Mouse (Mus musculus) forebrain, embryonic 15.5 days (tissue): ENCODE data around the gene Sec1. TPM values are rescaled to one million over a fixed set of nuclear protein-coding genes. Genes with fewer than 3 reads are reported as not detected.
"Not testable (repeated sequence)": the region's sequence is repeated elsewhere in the genome, so short reads cannot be mapped to it uniquely, and the experiment has no call there.

Experiments
- ATAC-seq: fragments of 200-750 bp; cut with Nextera tagmentation; replicated peaks from 2 replicates; pipeline ENCODE4 v1.8.0; 2017; ENCODE audit warnings: mild to moderate bottlenecking, moderate TSS enrichment, moderate library complexity
- H3K27ac ChIP-seq: fragments of 300-500 bp; sonication (generic); replicated peaks from 2 replicates; pipeline ENCODE4 v1.5.1; 2015; ENCODE audit warnings: mild to moderate bottlenecking, inconsistent platforms
- H3K27me3 ChIP-seq: fragments of 300-500 bp; sonication (generic); 2 replicates; pipeline ENCODE4 v1.6.1; 2015; ENCODE audit warnings: inconsistent platforms
- H3K36me3 ChIP-seq: fragments of 300-500 bp; sonication (generic); 2 replicates; pipeline ENCODE4 v1.6.1; 2015; ENCODE audit warnings: mild to moderate bottlenecking, inconsistent platforms
- H3K4me1 ChIP-seq: fragments of 300-500 bp; sonication (generic); 2 replicates; pipeline ENCODE4 v1.6.1; 2015; ENCODE audit warnings: inconsistent platforms
- H3K4me2 ChIP-seq: fragments of 300-500 bp; sonication (generic); replicated peaks from 2 replicates; pipeline ENCODE4 v1.6.1; 2015; ENCODE audit warnings: mild to moderate bottlenecking, inconsistent platforms
- H3K4me3 ChIP-seq: fragments of 300-500 bp; sonication (generic); 2 replicates; pipeline ENCODE4 v1.5.1; 2015; ENCODE audit warnings: mild to moderate bottlenecking, inconsistent platforms
- H3K9ac ChIP-seq: fragments of 300-500 bp; sonication (generic); replicated peaks from 2 replicates; pipeline ENCODE4 v1.6.1; 2015; ENCODE audit warnings: mild to moderate bottlenecking, inconsistent platforms
- H3K9me3 ChIP-seq: fragments of 300-500 bp; sonication (generic); 2 replicates; pipeline ENCODE4 v1.6.1; 2016; ENCODE audit warnings: inconsistent platforms
- WGBS: fragments of 180-500 bp; shearing (Covaris S2); methylation state at CpG from one replicate; pipeline ENCODE4 v1.1.7; 2015; ENCODE audit warnings: mixed read lengths; 5-methylcytosine and 5-hydroxymethylcytosine counted together
- polyA plus RNA-seq: library from polyadenylated mRNA; unstranded; fragments of >200 nt; fragmentation: Nextera tagmentation; extraction: Ambion mirVana; gene quantifications from 2 replicates; pipeline ENCODE4 v1.2.1, GENCODE M21; 2015

Sec1 gene
- polyA plus RNA-seq, 1 experiment from 2014 or later, result 0.14 TPM

GRCm38 (mm10) chr7:45660746-45661478 lies 33.3 kb downstream of the Sec1 start:
- 81% methylated on average over 11 of the region's 11 CpGs for WGBS
- Histone ChIP-seq H3K4me2 (no peak overlapping the region), H3K4me1 (no peaks in the 10 kb centered on the region), H3K9ac (no peak overlapping the region), H3K36me3 (no peaks in the 10 kb centered on the region), H3K9me3 (no peaks in the 10 kb centered on the region), H3K27ac (no peak overlapping the region), H3K27me3 (no peaks in the 10 kb centered on the region), H3K4me3 (no peak overlapping the region)
- no peak for ATAC-seq

- H3K9me3 ChIP-seq, result no peaks in the 10 kb centered on the region
- WGBS, result 24% methylated on average over 17 of the region's 17 CpGs
- no peak overlapping the region for H3K9ac ChIP-seq
- 0 out of 2 replicates have a peak, but pooled peaks cover 3% of the 10 kb centered on the region for H3K4me1 ChIP-seq
- H3K36me3 ChIP-seq, result no peaks in the 10 kb centered on the region
- no peaks in the 10 kb centered on the region for H3K27me3 ChIP-seq
- H3K4me3 ChIP-seq, result peak overlapping the region; percentile 16; the same call in 1 of the 2 replicates
- peak overlapping the region; percentile 23 for H3K4me2 ChIP-seq
- ATAC-seq, result no peak; the same call in 1 of the 2 replicates
- H3K27ac ChIP-seq, result no peak overlapping the region
Observed at GRCm38 (mm10) chr7:45654424-45655047, 39.7 kb downstream of the Sec1 start.

DNA sequence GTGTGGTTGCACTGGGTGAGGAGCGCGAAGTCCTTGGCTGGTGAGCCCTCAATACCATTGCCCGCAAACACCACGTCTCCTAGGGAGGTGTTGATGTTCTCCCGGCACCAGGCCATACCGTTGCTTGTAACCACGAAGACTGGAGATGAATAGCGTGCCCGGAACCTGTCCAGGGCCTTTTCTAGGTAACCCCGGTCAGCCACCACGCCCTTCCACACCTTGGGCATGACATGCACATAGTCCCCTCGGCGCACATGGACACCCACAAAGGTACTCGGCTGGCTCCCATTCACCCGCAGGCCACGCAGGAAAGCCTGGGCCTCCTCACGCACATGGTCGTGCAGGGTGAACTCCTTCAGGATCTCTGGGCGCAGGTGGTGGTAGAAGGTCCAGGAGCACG lies 43.7 kb downstream of the Sec1 start:
- H3K27ac ChIP-seq, H3K4me3 ChIP-seq, H3K9me3 ChIP-seq, H3K36me3 ChIP-seq, H3K27me3 ChIP-seq, H3K4me1 ChIP-seq, H3K9ac ChIP-seq, ATAC-seq, H3K4me2 ChIP-seq: not testable (repeated sequence)
- 97% methylated on average over 20 of the region's 20 CpGs for WGBS

DNA sequence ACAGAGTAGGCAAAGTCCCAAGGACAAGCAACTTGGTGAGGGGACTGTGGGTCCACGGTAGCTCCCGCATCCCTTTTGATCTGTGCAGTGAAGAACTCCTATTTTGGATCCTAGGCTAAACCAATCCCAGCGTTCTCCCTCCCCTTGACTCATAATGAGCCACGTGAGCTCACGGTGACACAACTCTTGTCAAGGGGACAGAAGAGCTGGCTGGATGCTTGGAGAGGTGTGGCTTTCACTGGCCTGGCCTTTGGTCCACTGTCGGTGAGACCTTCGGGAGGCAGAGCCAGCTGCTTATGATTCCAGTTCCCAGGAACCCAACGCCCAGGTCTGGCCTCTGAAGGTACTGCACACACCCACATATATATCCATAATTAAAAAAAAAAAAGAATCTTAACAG lies 44.9 kb downstream of the Sec1 start:
- Histone ChIP-seq H3K4me2 (no peak overlapping the region), H3K27ac (no peak overlapping the region), H3K4me1 (peaks cover 6% of the 10 kb centered on the region), H3K9ac (no peak overlapping the region), H3K27me3 (no peaks in the 10 kb centered on the region), H3K4me3 (no peak overlapping the region), H3K9me3 (no peaks in the 10 kb centered on the region), H3K36me3 (no peaks in the 10 kb centered on the region)
- ATAC-seq, result no peak
- 85% methylated on average over 8 of the region's 8 CpGs for WGBS

GRCm38 (mm10) chr7:45646671-45647070 lies 47.5 kb downstream of the Sec1 start:
- Histone ChIP-seq H3K36me3 (no peaks in the 10 kb centered on the region), H3K4me1 (peaks cover 25% of the 10 kb centered on the region), H3K9ac (no peak overlapping the region), H3K27me3 (no peaks in the 10 kb centered on the region), H3K4me2 (no peak overlapping the region), H3K4me3 (no peak overlapping the region), H3K9me3 (no peaks in the 10 kb centered on the region), H3K27ac (no peak overlapping the region)
- WGBS, result 76% methylated on average over 4 of the region's 4 CpGs
- ATAC-seq, result no peak

DNA sequence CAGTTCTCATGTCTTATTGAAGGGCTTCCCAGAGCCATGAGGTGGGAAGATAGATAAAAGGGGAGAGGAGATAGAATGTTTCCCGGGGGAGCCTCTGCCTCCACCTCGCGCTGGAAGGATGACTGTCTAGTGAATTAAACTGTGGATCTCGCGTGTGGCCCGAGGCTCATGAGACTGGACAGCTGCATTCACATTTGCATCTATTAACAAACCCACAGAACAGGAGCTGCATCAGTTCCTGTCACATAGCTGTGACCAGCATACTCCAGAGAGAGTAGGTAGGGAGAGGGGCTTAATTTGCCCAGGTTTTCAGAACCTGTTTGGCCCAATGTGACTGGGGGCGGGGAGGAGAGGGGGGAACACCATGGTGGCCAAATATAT lies 48.6 kb downstream of the Sec1 start:
- no peak overlapping the region for H3K27ac ChIP-seq
- 80% methylated on average over 7 of the region's 7 CpGs for WGBS
- H3K9me3 ChIP-seq, result no peaks in the 10 kb centered on the region
- no peak for ATAC-seq
- H3K4me1 ChIP-seq, result peaks cover 27% of the 10 kb centered on the region
- no peak overlapping the region for H3K4me2 ChIP-seq
- no peaks in the 10 kb centered on the region for H3K36me3 ChIP-seq
- H3K4me3 ChIP-seq, result no peak overlapping the region
- H3K9ac ChIP-seq, result no peak overlapping the region
- H3K27me3 ChIP-seq, result no peaks in the 10 kb centered on the region

DNA sequence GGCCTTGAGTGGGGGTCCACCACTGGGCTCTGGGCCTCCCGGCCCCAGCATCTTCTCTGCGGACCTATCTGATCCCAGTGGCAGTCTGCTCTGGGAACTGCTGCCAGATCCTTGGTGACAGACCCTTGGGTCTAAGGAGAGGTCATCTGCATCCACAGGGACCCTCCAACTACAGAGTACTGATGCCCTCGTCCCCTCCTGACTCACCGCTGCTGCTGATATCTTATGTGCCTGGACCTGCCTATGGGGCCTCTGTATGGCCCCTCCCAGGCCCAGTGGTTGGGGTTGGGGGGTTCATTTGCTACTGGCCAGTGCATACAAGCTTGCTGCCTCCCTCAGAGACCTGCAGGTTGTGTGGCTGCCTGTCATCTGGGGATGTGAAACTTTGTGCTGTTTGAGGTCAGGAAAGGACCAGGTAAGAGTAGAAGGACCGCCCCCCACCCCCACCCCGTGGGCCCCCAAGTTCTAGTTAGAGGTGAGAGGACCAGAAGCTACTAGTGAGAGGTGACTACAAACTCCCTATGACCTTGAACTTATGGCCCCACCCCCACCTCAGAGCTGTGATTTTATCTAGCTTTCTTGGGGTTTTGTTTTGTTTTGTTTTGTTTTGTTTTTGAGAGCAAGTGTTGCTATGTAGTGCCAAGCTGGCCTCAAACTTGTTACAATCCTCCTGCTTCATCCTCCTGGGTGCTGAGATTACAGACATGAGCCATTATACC lies 49.2 kb downstream of the Sec1 start:
- no peaks in the 10 kb centered on the region for H3K36me3 ChIP-seq
- peak overlapping the region; percentile 44; the same call in 1 of the 2 replicates for H3K4me3 ChIP-seq
- ATAC-seq, result no peak
- H3K27me3 ChIP-seq, result no peaks in the 10 kb centered on the region
- 66% methylated on average over 6 of the region's 6 CpGs for WGBS
- peak overlapping the region; percentile 75 for H3K4me2 ChIP-seq
- H3K4me1 ChIP-seq, result peaks cover 27% of the 10 kb centered on the region
- no peaks in the 10 kb centered on the region for H3K9me3 ChIP-seq
- no peak overlapping the region for H3K9ac ChIP-seq
- H3K27ac ChIP-seq, result peak overlapping the region; percentile 88

DNA sequence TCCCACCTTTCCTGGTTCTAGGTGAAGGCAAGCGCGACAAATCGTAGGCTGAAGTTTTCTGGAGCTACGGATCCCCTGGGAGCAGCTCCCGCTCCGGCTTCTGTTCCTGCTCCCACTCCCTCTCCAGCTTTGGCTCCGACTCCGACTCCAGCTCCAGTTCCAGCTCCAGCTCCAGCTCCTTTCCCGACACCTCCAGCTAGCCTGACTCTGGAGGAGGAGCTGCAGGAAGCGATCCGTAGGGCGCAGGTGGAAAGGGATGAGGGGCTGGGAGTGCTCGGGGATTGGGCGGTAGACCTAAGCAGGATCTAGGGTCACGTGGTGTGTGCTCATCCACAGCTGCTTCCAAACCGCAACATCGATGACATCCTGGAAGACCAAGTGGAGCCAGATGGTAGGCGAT lies 50.0 kb downstream of the Sec1 start:
- peak overlapping the region; percentile 75 for H3K4me2 ChIP-seq
- H3K9ac ChIP-seq, result peak overlapping the region; percentile 50
- no peaks in the 10 kb centered on the region for H3K9me3 ChIP-seq
- no peaks in the 10 kb centered on the region for H3K27me3 ChIP-seq
- ATAC-seq, result peak; percentile 23
- peaks cover 27% of the 10 kb centered on the region for H3K4me1 ChIP-seq
- peak overlapping the region; percentile 88 for H3K27ac ChIP-seq
- 1% methylated on average over 18 of the region's 18 CpGs for WGBS
- no peaks in the 10 kb centered on the region for H3K36me3 ChIP-seq
- peak overlapping the region; percentile 44 for H3K4me3 ChIP-seq

DNA sequence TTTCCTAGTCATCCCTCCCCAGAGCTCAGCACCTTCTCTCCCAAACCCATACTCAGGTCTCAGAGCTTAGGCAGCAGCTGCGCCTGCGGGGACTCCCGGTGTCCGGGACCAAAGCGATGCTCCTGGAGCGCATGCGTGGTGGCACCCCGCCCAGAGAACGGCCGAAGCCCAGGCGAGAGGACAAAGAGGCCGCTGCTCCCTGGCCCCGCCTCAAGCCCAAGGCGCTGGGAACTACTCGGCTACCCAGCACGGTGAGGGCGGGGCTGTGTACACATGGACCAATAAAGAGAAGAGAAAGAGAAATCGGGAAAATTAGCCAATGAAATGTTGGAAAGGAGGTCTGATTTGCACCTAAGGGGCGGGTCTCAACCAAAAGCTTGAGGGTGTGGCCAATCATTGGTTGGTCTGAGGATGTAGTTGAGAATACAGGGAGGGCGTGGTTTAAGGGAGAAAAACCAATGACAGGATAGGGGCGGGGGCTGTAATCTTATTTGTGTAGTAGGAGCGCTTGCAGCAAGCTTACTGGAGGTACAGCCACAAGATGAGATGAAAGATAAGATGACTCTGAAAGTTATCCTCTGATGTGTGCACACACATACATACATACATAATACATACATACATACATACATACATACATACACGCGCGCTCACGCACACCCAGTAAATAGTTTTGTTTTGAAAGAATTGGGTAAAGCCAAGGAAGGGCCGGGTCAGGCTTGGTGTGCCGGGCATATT lies 50.6 kb downstream of the Sec1 start:
- H3K4me1 ChIP-seq, result peaks cover 27% of the 10 kb centered on the region
- H3K4me3 ChIP-seq, result peak overlapping the region; percentile 44
- peak overlapping the region; percentile 88 for H3K27ac ChIP-seq
- peak overlapping the region; percentile 75 for H3K4me2 ChIP-seq
- H3K27me3 ChIP-seq, result no peaks in the 10 kb centered on the region
- 1% methylated on average over 28 of the region's 28 CpGs for WGBS
- H3K9me3 ChIP-seq, result no peaks in the 10 kb centered on the region
- H3K36me3 ChIP-seq, result no peaks in the 10 kb centered on the region
- H3K9ac ChIP-seq, result peak overlapping the region; percentile 65
- peak; percentile 92 for ATAC-seq

- Histone ChIP-seq H3K27ac (peak overlapping the region; percentile 88), H3K4me2 (peak overlapping the region; percentile 75), H3K27me3 (no peaks in the 10 kb centered on the region), H3K4me1 (peaks cover 35% of the 10 kb centered on the region), H3K4me3 (peak overlapping the region; percentile 44), H3K36me3 (no peaks in the 10 kb centered on the region), H3K9ac (peak overlapping the region; percentile 65), H3K9me3 (no peaks in the 10 kb centered on the region)
- WGBS, result 34% methylated on average over 16 of the region's 16 CpGs
- no peak for ATAC-seq
Observed at GRCm38 (mm10) chr7:45642503-45643255, 51.5 kb downstream of the Sec1 start.

- Histone ChIP-seq H3K4me3 (no peak overlapping the region), H3K36me3 (no peaks in the 10 kb centered on the region), H3K4me1 (peaks cover 35% of the 10 kb centered on the region), H3K9me3 (no peaks in the 10 kb centered on the region), H3K27ac (no peak overlapping the region), H3K9ac (no peak overlapping the region), H3K4me2 (no peak overlapping the region; the same call in 1 of the 2 replicates), H3K27me3 (no peaks in the 10 kb centered on the region)
- no peak for ATAC-seq
- WGBS, result 82% methylated on average over 5 of the region's 5 CpGs
Observed at GRCm38 (mm10) chr7:45642083-45642482, 52.1 kb downstream of the Sec1 start.
